Mouse (Mus musculus) cortical plate, adult 2 months (tissue): ENCODE measurements around the gene Zbed6. TPM values are rescaled to one million over a fixed set of nuclear protein-coding genes. Genes with fewer than 3 reads are reported as not detected.

Experiments
- H3K27ac ChIP-seq: fragments of 200-500 bp; 2 replicates; pipeline ENCODE4 v1.5.1; 2012; ENCODE audit warnings: low read length, control low read depth, inconsistent platforms; ENCODE audit not compliant: insufficient read depth
- H3K4me1 ChIP-seq: fragments of 200-500 bp; 2 replicates; pipeline ENCODE4 v1.6.1; 2011; ENCODE audit warnings: low read length; ENCODE audit not compliant: control insufficient read depth, insufficient read depth
- H3K4me3 ChIP-seq: fragments of 200-500 bp; 2 replicates; pipeline ENCODE4 v1.5.1; 2011; ENCODE audit warnings: mild to moderate bottlenecking, low read length, control low read depth; ENCODE audit not compliant: insufficient read depth
- CTCF ChIP-seq: fragments of 200-500 bp; IDR thresholded peaks from 2 replicates; pipeline ENCODE4 v1.5.1; 2011; ENCODE audit warnings: mild to moderate bottlenecking, control low read depth, low read length; ENCODE audit not compliant: insufficient read depth; ENCODE audit errors: extremely low read depth
- POLR2A ChIP-seq: fragments of 200-500 bp; IDR thresholded peaks from 2 replicates; pipeline ENCODE4 v1.6.1; 2011; ENCODE audit warnings: mild to moderate bottlenecking, low read length, control low read depth; ENCODE audit not compliant: insufficient read depth; ENCODE audit errors: extremely low read depth
- polyA plus RNA-seq: library from polyadenylated mRNA; depleted of rRNA; stranded (reverse); fragments of >200 nt; gene quantifications from 2 replicates; pipeline ENCODE4 v1.2.3, GENCODE M21; 2012

The Zbed6 gene
- polyA plus RNA-seq, 1 experiment, result 5.9 TPM

DNA sequence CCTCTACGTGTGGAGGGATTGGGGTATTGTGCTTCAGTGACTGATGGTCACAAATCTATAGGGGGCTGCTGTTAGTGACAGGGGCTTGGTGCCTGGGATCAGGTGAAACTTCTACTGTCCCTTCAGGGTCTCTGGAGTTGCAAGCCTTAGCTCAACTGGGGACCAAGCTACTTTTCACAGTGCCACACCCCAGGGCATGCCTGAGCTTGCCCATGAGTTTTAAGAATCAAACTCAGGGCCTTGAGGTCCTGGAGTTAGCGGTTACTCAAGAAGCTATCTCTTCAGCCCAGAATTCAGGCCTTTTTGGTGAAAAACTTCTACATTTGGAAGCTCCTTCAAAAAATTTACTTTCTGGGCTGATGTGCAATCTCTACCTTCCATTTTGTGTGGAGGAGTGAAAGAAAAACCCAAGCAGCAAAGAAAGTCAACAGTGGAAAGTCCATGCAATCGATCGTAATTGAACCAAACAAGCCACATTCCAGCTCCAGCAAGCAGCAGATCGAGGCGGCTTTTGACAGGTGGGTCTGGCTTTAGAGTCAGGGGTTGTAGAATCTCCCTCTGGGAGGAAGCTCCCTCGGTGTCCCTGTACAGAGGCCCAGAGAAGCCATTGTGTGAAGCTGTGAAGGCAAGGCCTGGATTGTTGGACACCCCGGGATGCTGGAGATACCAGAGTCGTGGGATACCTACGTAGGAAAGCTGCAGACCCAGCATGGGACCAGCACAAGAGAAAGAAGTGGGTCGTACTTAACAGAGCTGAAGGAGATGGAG lies 3.7 kb upstream of the Zbed6 start:
- Histone ChIP-seq H3K4me3 (no peak overlapping the region), H3K27ac (no peak overlapping the region), H3K4me1 (peaks cover 4% of the 10 kb centered on the region)
- TF ChIP-seq CTCF (no peak), POLR2A (no peak)

DNA sequence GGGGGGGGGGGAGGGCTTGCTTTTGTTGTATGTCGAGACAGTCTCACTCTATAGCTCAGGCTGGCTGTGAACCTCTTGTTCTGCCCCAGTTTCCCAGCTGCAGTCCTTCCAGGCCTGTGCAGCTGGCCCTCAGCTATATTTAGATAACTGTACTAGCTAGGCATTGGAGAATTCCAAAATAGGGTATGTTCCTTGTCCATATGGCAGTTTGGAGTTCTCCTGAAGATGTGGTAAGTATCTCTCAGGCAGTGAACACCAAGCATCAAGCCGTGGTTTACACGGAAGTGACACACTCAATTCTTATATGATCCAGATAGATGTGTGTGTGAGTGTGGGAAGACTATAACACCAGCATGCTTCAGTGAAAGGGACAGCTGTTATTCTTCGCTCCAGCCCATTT lies 2.7 kb upstream of the Zbed6 start:
- TF ChIP-seq POLR2A, result no peak
- no peak for TF ChIP-seq CTCF
- Histone ChIP-seq H3K4me3 (no peak overlapping the region), H3K4me1 (peaks cover 9% of the 10 kb centered on the region), H3K27ac (no peak overlapping the region)

DNA sequence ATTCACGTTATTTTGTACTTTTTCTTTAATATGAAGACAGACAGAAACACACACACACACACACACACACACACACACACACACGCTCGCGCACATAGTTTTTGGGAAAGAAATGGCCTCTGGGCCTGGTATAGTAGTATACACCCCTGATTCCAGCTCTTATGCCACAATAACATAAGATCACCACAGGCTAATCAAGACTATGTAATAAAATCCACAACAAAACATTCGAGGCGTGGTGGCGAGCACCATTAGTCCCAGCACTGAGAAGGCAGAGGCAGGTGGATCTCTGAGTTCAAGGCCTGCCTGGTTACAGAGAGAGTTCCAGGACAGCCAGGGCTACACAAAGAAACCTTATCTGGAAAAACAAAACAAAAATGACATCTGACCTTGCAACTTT lies 2.3 kb upstream of the Zbed6 start:
- Histone ChIP-seq H3K4me3 (no peak overlapping the region), H3K27ac (no peak overlapping the region), H3K4me1 (peaks cover 10% of the 10 kb centered on the region)
- no peak for TF ChIP-seq CTCF
- TF ChIP-seq POLR2A, result no peak

DNA sequence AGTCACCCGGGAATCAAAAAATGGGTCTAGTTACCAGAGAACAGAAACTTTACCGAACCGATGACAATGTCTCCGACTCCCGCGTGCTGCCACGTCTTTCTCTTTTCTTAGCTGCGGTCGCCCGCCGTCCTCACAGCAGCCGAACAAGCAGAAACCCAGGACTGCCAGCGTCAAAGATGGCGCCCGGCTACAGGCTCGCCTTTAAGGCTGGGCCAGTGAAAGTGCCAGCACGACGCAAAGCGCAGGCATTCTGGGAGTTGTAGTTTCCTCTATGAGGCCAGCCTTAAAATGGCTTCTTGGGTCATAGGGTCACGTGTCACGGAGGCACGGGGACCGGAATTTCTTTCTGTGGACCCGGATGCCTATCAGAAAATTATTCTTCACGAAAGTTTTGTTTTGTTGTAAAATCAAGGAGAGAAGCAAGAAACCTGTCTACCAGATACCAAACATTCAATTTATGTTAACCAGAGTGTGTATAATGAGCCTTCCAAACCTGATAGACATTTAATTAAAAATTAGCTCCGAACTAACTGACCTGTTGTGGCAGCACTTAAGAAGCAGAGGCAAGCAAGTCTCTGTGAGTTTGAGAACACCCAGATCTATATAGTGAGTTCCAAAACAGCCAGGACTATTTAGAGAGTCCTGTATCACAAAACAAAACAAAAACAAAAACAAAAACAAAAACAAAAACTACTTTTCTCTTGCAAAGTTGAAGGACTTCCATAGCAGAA lies 683 bp upstream of the Zbed6 start, which contains the start of gene Gm38394:
Gene Gm38394, minus strand, starts transcription at position 116 of the 731 bp plus-strand sequence.
- Histone ChIP-seq H3K4me3 (peak within 1 kb of the TSS; percentile 57), H3K27ac (peak within 1 kb of the TSS; percentile 22; the same call in 1 of the 2 replicates), H3K4me1 (peaks cover 13% of the 10 kb centered on the region)
- TF ChIP-seq CTCF, result no peak
- TF ChIP-seq POLR2A, result peak; percentile 94

DNA sequence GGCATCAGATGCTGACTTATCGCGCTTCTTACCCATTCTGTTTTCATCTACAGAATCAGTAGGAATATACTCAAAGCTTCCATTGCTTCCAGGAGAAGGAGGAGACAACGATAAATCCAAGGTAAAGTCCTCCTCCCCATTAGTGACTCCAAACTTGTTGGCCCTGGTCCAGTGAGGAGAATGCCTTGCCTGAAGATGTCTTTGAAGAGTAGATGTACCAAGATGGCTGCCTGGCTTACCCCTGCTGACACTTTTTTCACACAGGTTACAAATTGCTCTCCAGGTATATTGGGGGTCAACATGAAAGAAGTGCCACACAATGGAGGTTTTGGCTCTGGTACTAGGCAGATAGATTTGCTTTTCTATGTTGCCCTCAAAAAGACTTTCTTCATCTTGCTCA lies 1.8 kb downstream of the Zbed6 start:
- Histone ChIP-seq H3K4me1 (peaks cover 15% of the 10 kb centered on the region), H3K27ac (no peak overlapping the region), H3K4me3 (no peak overlapping the region)
- TF ChIP-seq CTCF (no peak), POLR2A (no peak)

DNA sequence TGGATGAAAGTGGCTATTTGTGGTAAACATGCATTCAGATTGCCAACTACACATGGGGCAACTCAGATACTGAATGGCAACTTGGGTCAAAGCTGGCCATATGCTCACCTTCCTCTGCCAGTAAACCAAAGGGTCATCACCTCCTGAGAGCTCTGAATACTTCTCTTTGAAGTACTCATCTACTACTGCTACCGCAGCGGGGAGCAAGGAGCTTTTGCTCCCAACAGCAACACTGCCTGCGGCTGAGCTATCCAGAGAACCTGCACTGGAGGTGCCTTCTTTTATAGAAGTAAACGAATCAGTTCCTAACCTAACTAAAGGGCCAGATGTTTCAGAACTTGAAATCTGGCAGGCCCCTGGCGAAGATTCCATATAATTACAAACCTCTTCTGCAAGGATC lies 3.9 kb downstream of the Zbed6 start:
- H3K4me1 ChIP-seq, result peaks cover 12% of the 10 kb centered on the region
- no peak for TF ChIP-seq POLR2A
- no peak for TF ChIP-seq CTCF
- H3K27ac ChIP-seq, result 0 out of 2 replicates have a peak overlapping the region, but pooled peaks have one; percentile 45
- H3K4me3 ChIP-seq, result no peak overlapping the region

DNA sequence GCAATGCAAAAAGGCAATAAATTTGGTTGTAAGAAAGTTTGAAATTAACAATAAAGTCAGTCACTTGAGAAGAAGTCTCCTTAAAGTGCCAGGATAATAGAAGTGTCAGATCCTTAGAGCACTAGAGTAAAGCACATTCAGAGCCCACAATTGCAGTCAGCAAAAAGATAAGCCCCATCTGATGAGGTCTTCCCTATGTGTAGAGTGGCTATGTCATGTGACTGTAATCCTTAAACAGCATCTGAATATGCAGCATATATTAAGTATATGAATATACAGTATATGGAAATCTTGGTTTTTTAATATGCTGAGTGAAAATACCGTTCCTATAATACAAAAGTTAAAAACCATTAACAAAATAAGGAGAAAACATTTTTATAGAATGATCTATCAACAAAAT lies 7.7 kb downstream of the Zbed6 start:
- Histone ChIP-seq H3K4me3 (no peak overlapping the region), H3K27ac (no peak overlapping the region), H3K4me1 (peaks cover 8% of the 10 kb centered on the region)
- TF ChIP-seq CTCF, result no peak
- no peak for TF ChIP-seq POLR2A

DNA sequence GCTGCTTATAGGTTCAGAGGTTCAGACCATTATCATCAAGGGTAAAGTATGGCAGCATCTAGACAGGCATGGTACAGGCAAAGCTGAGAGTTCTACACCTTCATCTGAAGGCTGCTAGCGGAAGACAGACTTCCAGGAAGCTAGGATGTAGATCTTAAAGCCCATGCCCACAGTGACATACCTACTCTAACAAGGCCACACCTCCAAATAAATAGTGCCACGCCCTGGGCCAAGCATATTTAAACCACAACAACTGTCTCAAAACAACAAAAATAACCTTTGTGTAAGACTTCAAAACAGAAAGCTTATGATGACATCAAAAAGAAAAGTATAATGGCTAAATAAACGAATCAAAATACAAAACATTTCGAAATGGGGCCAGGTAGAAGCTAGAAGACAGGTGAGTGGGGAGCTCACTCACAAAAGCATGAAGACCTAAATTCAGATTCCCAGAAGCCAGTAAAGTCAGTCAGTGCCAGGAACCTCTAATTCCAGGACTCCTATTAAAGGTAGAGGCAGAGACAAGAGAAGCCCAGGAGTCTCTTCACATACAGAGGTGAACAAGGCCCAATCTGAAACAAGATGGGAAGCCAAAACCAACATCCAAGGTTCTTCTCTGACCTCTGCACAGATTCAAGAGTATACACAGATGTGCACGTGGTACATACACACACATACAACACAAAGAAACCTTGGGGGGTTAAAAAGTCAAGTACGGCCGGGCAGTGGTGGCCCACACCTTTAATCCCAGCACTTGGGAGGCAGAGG lies 10.2 kb downstream of the Zbed6 start:
- no peak overlapping the region for H3K4me3 ChIP-seq
- H3K4me1 ChIP-seq, result peaks cover 7% of the 10 kb centered on the region
- TF ChIP-seq CTCF, result no peak
- TF ChIP-seq POLR2A, result no peak
- no peak overlapping the region for H3K27ac ChIP-seq

DNA sequence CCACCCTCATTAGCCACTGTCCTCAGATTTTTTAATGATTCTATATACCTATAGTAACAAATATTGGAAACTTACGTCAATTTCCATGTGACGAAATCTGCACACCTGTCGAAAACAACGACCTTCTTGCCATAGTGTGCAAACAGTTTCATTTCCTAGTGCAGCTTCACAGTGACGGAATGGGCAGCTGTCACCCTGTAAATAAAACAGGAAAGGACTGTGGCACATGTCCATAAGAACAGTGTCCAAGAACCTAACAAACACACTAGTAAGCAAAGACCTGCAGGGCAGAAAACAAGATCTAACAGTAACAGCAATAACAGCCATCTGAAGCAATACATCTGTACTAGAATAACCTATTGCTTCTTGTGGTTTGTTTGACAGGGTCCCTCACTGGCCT lies 15.0 kb downstream of the Zbed6 start:
- no peak overlapping the region for H3K4me3 ChIP-seq
- TF ChIP-seq POLR2A, result no peak
- TF ChIP-seq CTCF, result no peak
- peaks cover 2% of the 10 kb centered on the region; the same call in 1 of the 2 replicates for H3K4me1 ChIP-seq
- no peak overlapping the region for H3K27ac ChIP-seq
